Mouse (Mus musculus) CH12.LX (cell line): ENCODE data around the gene Slc7a8. TPM values are rescaled to one million over a fixed set of nuclear protein-coding genes. Genes with fewer than 3 reads are reported as not detected.

Experiments
- DNase-seq: peaks from one replicate; pipeline ENCODE4 v3.0.0-alpha.2; 2013; ENCODE audit errors: extremely low read depth
- H3K27ac ChIP-seq: 2 replicates; pipeline ENCODE4 v1.5.1; 2012; ENCODE audit warnings: low read depth, mild to moderate bottlenecking, control low read depth, moderate library complexity; ENCODE audit not compliant: insufficient read depth
- H3K27me3 ChIP-seq: replicated peaks from 2 replicates; pipeline ENCODE3; 2012; ENCODE audit warnings: inconsistent platforms
- H3K36me3 ChIP-seq, 2 experiments: replicated peaks in 1 of 2; 2 replicates each; pipeline versions ENCODE3 to v1.6.1; 2012; ENCODE audit warnings: inconsistent platforms in 1 of 2, low read length in 1 of 2, mild to moderate bottlenecking in 1 of 2, mixed read lengths in 1 of 2, moderate library complexity in 1 of 2; ENCODE audit not compliant: control insufficient read depth in 1 of 2, insufficient read depth in 1 of 2
- H3K4me1 ChIP-seq, 2 experiments: 2 replicates each; pipeline ENCODE4 v1.6.1; 2012; ENCODE audit warnings: inconsistent platforms in 1 of 2, moderate library complexity in 1 of 2; ENCODE audit not compliant: insufficient read depth in 2 of 2, control insufficient read depth in 1 of 2
- H3K4me2 ChIP-seq: 2 replicates; pipeline ENCODE4 v1.6.1; 2012; ENCODE audit warnings: low read depth, mild to moderate bottlenecking, control low read depth; ENCODE audit not compliant: poor library complexity, insufficient read depth, severe bottlenecking
- H3K4me3 ChIP-seq, 3 experiments: fragments of 150-350 bp in 1 of 3; sonication (generic) in 1 of 3; replicated peaks in 1 of 3; 2 replicates each; pipeline versions ENCODE3 to v1.5.1; 2011 to 2012; ENCODE audit warnings: low read depth in 2 of 3, low read length in 2 of 3, mild to moderate bottlenecking in 2 of 3, moderate library complexity in 2 of 3, control low read depth in 1 of 3, improper control_type of control experiment in 1 of 3, inconsistent platforms in 1 of 3, mixed read lengths in 1 of 3; ENCODE audit not compliant: poor library complexity in 1 of 3
- H3K79me2 ChIP-seq: replicated peaks from 2 replicates; pipeline ENCODE4 v1.6.1; 2012; ENCODE audit warnings: mild to moderate bottlenecking, moderate library complexity; ENCODE audit not compliant: control insufficient read depth, poor library complexity, insufficient read depth, severe bottlenecking; ENCODE audit errors: extremely low read depth
- H3K9ac ChIP-seq: 2 replicates; pipeline ENCODE4 v1.6.1; 2012; ENCODE audit warnings: low read depth, mild to moderate bottlenecking, control low read depth, moderate library complexity; ENCODE audit not compliant: insufficient read depth
- H3K9me3 ChIP-seq: replicated peaks from 2 replicates; pipeline ENCODE3; 2012; ENCODE audit warnings: low read length, inconsistent platforms, mixed read lengths
- BHLHE40 ChIP-seq: IDR thresholded peaks from 2 replicates; pipeline ENCODE4 v1.6.1; 2011; ENCODE audit warnings: mild to moderate bottlenecking, low read depth, low read length, improper control_type of control experiment
- CHD2 ChIP-seq: IDR thresholded peaks from 2 replicates; pipeline ENCODE4 v1.6.1; 2011; ENCODE audit warnings: low read length, improper control_type of control experiment
- ELF1 ChIP-seq: IDR thresholded peaks from 2 replicates; pipeline ENCODE4 v1.6.1; 2014; ENCODE audit warnings: low read depth, mild to moderate bottlenecking, inconsistent platforms, low read length, improper control_type of control experiment
- EP300 ChIP-seq: IDR thresholded peaks from 2 replicates; pipeline ENCODE4 v1.6.1; 2011; ENCODE audit warnings: low read length, improper control_type of control experiment
- IRF4 ChIP-seq: IDR thresholded peaks from 2 replicates; pipeline ENCODE4 v1.6.1; 2014; ENCODE audit warnings: low read depth, mild to moderate bottlenecking, inconsistent platforms, low read length, improper control_type of control experiment
- JUN ChIP-seq: IDR thresholded peaks from 2 replicates; pipeline ENCODE4 v1.6.1; 2011; ENCODE audit warnings: low read depth, mild to moderate bottlenecking, low read length, improper control_type of control experiment, moderate library complexity; ENCODE audit not compliant: insufficient read depth
- JUND ChIP-seq: conservative IDR thresholded peaks from 2 replicates; pipeline ENCODE4 v1.6.1; 2011; ENCODE audit warnings: low read depth, low read length, improper control_type of control experiment
- MAFK ChIP-seq: IDR thresholded peaks from 2 replicates; pipeline ENCODE4 v1.6.1; 2011; ENCODE audit warnings: low read length, improper control_type of control experiment; ENCODE audit not compliant: insufficient replicate concordance
- MAX ChIP-seq: IDR thresholded peaks from 2 replicates; pipeline ENCODE4 v1.6.1; 2011; ENCODE audit warnings: low read length, improper control_type of control experiment
- MEF2A ChIP-seq: IDR thresholded peaks from 2 replicates; pipeline ENCODE4 v1.6.1; 2014; ENCODE audit warnings: low read depth, mild to moderate bottlenecking, inconsistent platforms, low read length, improper control_type of control experiment, borderline replicate concordance
- MYC ChIP-seq: IDR thresholded peaks from 2 replicates; pipeline ENCODE4 v1.6.1; 2011; ENCODE audit warnings: low read depth, mild to moderate bottlenecking, improper control_type of control experiment, low read length
- NRF1 ChIP-seq: IDR thresholded peaks from 2 replicates; pipeline ENCODE4 v1.6.1; 2014; ENCODE audit warnings: low read depth, mild to moderate bottlenecking, inconsistent platforms, low read length, improper control_type of control experiment, moderate library complexity
- POLR2AphosphoS2 ChIP-seq: IDR thresholded peaks from 2 replicates; pipeline ENCODE4 v1.6.1; 2011; ENCODE audit warnings: low read depth, low read length, improper control_type of control experiment
- RAD21 ChIP-seq: IDR thresholded peaks from 2 replicates; pipeline ENCODE4 v1.6.1; 2011; ENCODE audit warnings: low read depth, mild to moderate bottlenecking, low read length, improper control_type of control experiment, moderate library complexity
- SMC3 ChIP-seq: IDR thresholded peaks from 2 replicates; pipeline ENCODE4 v1.6.1; 2011; ENCODE audit warnings: low read depth, low read length, improper control_type of control experiment
- TBP ChIP-seq: conservative IDR thresholded peaks from 2 replicates; pipeline ENCODE4 v1.6.1; 2011; ENCODE audit warnings: low read depth, low read length, improper control_type of control experiment
- TCF12 ChIP-seq: IDR thresholded peaks from 2 replicates; pipeline ENCODE4 v1.6.1; 2014; ENCODE audit warnings: low read depth, mild to moderate bottlenecking, inconsistent platforms, low read length, improper control_type of control experiment
- USF1 ChIP-seq: IDR thresholded peaks from 2 replicates; pipeline ENCODE4 v1.6.1; 2014; ENCODE audit warnings: low read depth, mild to moderate bottlenecking, inconsistent platforms, low read length, improper control_type of control experiment
- USF2 ChIP-seq: conservative IDR thresholded peaks from 2 replicates; pipeline ENCODE4 v1.6.1; 2011; ENCODE audit warnings: low read depth, low read length, improper control_type of control experiment
- ZC3H11A ChIP-seq: IDR thresholded peaks from 2 replicates; pipeline ENCODE4 v1.6.1; 2012; ENCODE audit warnings: low read depth, mild to moderate bottlenecking, inconsistent platforms, low read length, improper control_type of control experiment
- dilution Hi-C: fragments of 300-500 bp; cut with MboI; formaldehyde crosslinking; loops from 2 replicates; pipeline ENCODE4 v1.14.3; 2020; ENCODE audit warnings: low sequenced_read_pairs; ENCODE audit not compliant: extremely low pct_unique_long_range_greater_than_20kb, extremely low pct_ligation_motif_present
- in situ Hi-C: fragments of 300-500 bp; cut with MboI; formaldehyde crosslinking; loops from 3 replicates; pipeline ENCODE4 v1.14.3; 2019; ENCODE audit warnings: low sequenced_read_pairs, low pct_ligation_motif_present, low pct_unique_long_range_greater_than_20kb, mixed read lengths
- polyA plus RNA-seq: library from polyadenylated mRNA; unstranded; fragments of >175 nt; gene quantifications from 2 replicates; pipeline ENCODE4 v1.2.1, GENCODE M21; 2012; ENCODE audit warnings: low read depth; ENCODE audit not compliant: insufficient read length
- total RNA-seq, 2 experiments: library from RNA; depleted of rRNA; stranded (reverse); fragments of 300-350 nt in 1 of 2; fragments of >200 nt in 1 of 2; gene quantifications; 2 replicates each; pipeline ENCODE4 v1.2.3; 2012 to 2014

Gene Slc7a8
- total and polyA plus RNA-seq, 3 experiments, result 0.13 to 0.17 TPM; not detected in 1

DNA sequence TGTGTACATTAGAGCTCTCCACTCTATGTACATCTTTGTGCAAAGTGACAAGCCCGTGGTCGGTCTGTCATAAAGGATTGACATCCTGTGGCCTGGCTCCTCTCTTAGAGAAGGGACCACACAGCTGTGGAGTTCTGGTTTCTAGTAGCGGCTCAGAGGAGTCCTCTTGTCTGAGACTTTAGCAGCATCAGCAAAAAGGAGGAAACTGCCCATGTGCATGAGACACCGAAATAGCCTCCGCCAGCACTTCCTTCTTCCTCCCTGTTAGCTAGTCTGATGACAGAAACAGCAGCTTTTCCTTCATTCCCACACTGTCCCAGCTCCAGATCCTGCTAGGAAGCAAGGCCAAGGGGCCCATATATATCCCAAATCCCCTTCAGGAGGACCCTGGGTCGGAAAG lies 25.4 kb downstream of the Slc7a8 start:
- no peaks in the 10 kb centered on the region for H3K79me2 ChIP-seq
- no peak for TF ChIP-seq ELF1
- TF ChIP-seq MAFK, result peak; percentile 71
- peaks cover 3% of the 10 kb centered on the region for H3K27me3 ChIP-seq
- peaks cover 6 to 24% of the 10 kb centered on the region in 2 experiments; a peak in 2 of 4 replicates for H3K4me1 ChIP-seq
- DNase-seq, result no peak
- H3K9me3 ChIP-seq, result no peaks in the 10 kb centered on the region
- H3K36me3 ChIP-seq, result no peaks in the 10 kb centered on the region
- H3K4me3 ChIP-seq, result no peak overlapping the region
- no peak overlapping the region for H3K27ac ChIP-seq
- dilution Hi-C loops, result no loop called here
- no peak overlapping the region for H3K9ac ChIP-seq
- in situ Hi-C loops, result no loop called here
- no peak overlapping the region for H3K4me2 ChIP-seq

DNA sequence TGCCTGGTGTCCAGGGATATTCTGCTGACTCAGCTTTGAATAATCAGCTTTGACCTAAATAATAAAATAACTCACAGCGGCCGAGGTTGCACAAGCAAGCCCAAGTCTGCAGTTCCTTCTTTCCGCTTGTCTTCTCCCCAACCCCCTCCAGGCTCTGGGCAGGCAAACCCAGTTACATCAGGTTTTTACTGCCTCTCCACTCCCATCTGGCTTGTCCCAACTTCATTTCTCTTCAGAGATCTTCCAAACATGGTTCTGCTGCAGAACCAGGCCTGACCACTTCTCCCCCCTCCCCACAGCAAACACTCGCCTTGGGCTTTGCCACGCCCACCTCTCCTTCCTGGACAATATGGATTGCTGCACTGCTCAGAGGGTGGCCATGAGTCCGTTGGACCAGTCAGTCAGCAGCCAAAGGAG lies 27.1 kb downstream of the Slc7a8 start:
- TF ChIP-seq MEF2A (no peak), MAFK (peak; percentile 95)
- H3K4me3 ChIP-seq, result no peak overlapping the region
- H3K9me3 ChIP-seq, result no peaks in the 10 kb centered on the region
- H3K27ac ChIP-seq, result no peak overlapping the region
- DNase-seq, result no peak
- no peak overlapping the region for H3K9ac ChIP-seq
- in situ Hi-C loops (no loop called here), dilution Hi-C loops (no loop called here)
- H3K27me3 ChIP-seq, result peaks cover 3% of the 10 kb centered on the region
- H3K79me2 ChIP-seq, result no peaks in the 10 kb centered on the region
- no peak overlapping the region for H3K4me2 ChIP-seq
- H3K36me3 ChIP-seq, result no peaks in the 10 kb centered on the region
- H3K4me1 ChIP-seq, result peaks cover 6 to 24% of the 10 kb centered on the region in 2 experiments; a peak in 2 of 4 replicates

DNA sequence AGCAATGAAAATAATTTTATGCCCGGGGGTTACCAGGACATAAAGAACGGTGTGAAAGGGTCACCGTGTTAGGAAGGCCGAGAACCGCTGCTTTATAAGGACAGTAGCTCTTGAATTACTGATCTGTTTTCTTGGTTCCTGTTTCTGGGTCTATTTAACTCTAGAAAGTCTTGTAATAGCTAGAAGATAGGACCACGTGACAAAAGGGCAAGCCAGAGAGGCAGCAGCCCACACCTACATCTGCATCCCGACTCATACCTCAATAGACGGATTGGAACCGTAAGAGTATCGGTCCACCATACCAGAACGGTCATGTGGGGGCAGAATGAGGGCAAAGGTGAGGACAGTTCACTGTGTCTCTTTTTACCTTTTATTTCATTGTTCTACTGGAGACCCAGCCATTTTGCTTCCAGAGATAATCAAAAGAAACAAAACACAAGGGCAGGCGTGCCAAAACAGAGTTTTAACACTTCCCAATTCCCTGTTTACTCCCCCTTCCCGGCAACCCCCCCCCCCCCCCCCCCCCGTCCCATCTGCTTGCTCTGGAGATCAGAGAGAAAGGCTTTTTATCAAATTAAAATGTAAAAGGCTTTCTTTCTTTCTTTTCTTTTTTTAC lies 27.7 kb downstream of the Slc7a8 start:
- no peaks in the 10 kb centered on the region for H3K9me3 ChIP-seq
- in situ Hi-C loops (no loop called here), dilution Hi-C loops (no loop called here)
- DNase-seq, result peak; percentile 38
- no peak overlapping the region for H3K27ac ChIP-seq
- H3K9ac ChIP-seq, result no peak overlapping the region
- peaks cover 6 to 24% of the 10 kb centered on the region in 2 experiments; a peak in 2 of 4 replicates for H3K4me1 ChIP-seq
- no peaks in the 10 kb centered on the region for H3K36me3 ChIP-seq
- no peaks in the 10 kb centered on the region for H3K79me2 ChIP-seq
- TF ChIP-seq IRF4, result peak; percentile 62; the same call in 1 of the 2 replicates
- no peak for TF ChIP-seq CHD2
- peak; percentile 81; the same call in 1 of the 2 replicates for TF ChIP-seq MAX
- no peak for TF ChIP-seq SMC3
- no peak for TF ChIP-seq JUN
- no peak for TF ChIP-seq TCF12
- peak; percentile 74 for TF ChIP-seq USF1
- no peak for TF ChIP-seq NRF1
- TF ChIP-seq BHLHE40, result peak; percentile 35; the same call in 1 of the 2 replicates
- peak; percentile 72 for TF ChIP-seq USF2
- TF ChIP-seq EP300, result peak; percentile 54; the same call in 1 of the 2 replicates
- TF ChIP-seq POLR2AphosphoS2, result no peak
- TF ChIP-seq MYC, result 0 out of 2 replicates have a peak, but pooled peaks have one; percentile 52
- TF ChIP-seq TBP, result no peak
- TF ChIP-seq RAD21, result no peak
- TF ChIP-seq JUND, result no peak
- no peak for TF ChIP-seq ZC3H11A
- H3K4me2 ChIP-seq, result peak overlapping the region; percentile 30
- no peaks in the 10 kb centered on the region for H3K27me3 ChIP-seq
- H3K4me3 ChIP-seq, result no peak overlapping the region
